Mouse (Mus musculus): ENCODE data around the gene Gm20388. TPM values are rescaled to one million over a fixed set of nuclear protein-coding genes. Genes with fewer than 3 reads are reported as not detected.

Gm20388 gene
- polyA plus RNA-seq, 1 experiment, result not detected

GRCm38 (mm10) chr8:122001339-122002115 is 2090.9 kb downstream of the Gm20388 start:
- no peak for TF ChIP-seq CTCF (IDR thresholded peaks at IDR 0.05; ENCODE audit: insufficient read depth, low read depth, low read length)
- TF ChIP-seq POLR2A (IDR thresholded peaks at IDR 0.05; ENCODE audit: insufficient read depth, low read depth, low read length), result no peak
- Histone ChIP-seq H3K4me3 (ENCODE audit: insufficient read depth, low read depth, low read length) (no peak overlapping the region), H3K4me1 (ENCODE audit: control insufficient read depth, insufficient read depth, low read length) (peaks cover 12% of the 10 kb centered on the region; the same call in 1 of the 2 replicates), H3K27ac (ENCODE audit: insufficient read depth, low read depth, low read length) (no peak overlapping the region)
- WGBS, result 91% methylated on average over 15 of the region's 15 CpGs

GRCm38 (mm10) chr8:122003646-122004045 is 2093.0 kb downstream of the Gm20388 start:
- TF ChIP-seq CTCF (IDR thresholded peaks at IDR 0.05; ENCODE audit: insufficient read depth, low read depth, low read length), result no peak
- no peak for TF ChIP-seq POLR2A (IDR thresholded peaks at IDR 0.05; ENCODE audit: insufficient read depth, low read depth, low read length)
- Histone ChIP-seq H3K4me3 (ENCODE audit: insufficient read depth, low read depth, low read length) (no peak overlapping the region), H3K27ac (ENCODE audit: insufficient read depth, low read depth, low read length) (no peak overlapping the region), H3K4me1 (ENCODE audit: control insufficient read depth, insufficient read depth, low read length) (peaks cover 27% of the 10 kb centered on the region)
- WGBS, result 54% methylated on average over 8 of the region's 8 CpGs

- Histone ChIP-seq H3K4me3 (ENCODE audit: insufficient read depth, low read depth, low read length) (no peak overlapping the region), H3K4me1 (ENCODE audit: control insufficient read depth, insufficient read depth, low read length) (peaks cover 29% of the 10 kb centered on the region), H3K27ac (ENCODE audit: insufficient read depth, low read depth, low read length) (no peak overlapping the region)
- 70% methylated on average over 5 of the region's 5 CpGs for WGBS
- no peak for TF ChIP-seq CTCF (IDR thresholded peaks at IDR 0.05; ENCODE audit: insufficient read depth, low read depth, low read length)
- no peak for TF ChIP-seq POLR2A (IDR thresholded peaks at IDR 0.05; ENCODE audit: insufficient read depth, low read depth, low read length)
Observed at GRCm38 (mm10) chr8:122004131-122004530, 2093.5 kb downstream of the Gm20388 start.

GRCm38 (mm10) chr8:122005422-122006204 is 2095.0 kb downstream of the Gm20388 start:
- WGBS, result 82% methylated on average over 25 of the region's 25 CpGs
- H3K4me3 ChIP-seq (ENCODE audit: insufficient read depth, low read depth, low read length), result no peak overlapping the region
- H3K4me1 ChIP-seq (ENCODE audit: control insufficient read depth, insufficient read depth, low read length), result peaks cover 36% of the 10 kb centered on the region
- TF ChIP-seq POLR2A (IDR thresholded peaks at IDR 0.05; ENCODE audit: insufficient read depth, low read depth, low read length), result no peak
- TF ChIP-seq CTCF (IDR thresholded peaks at IDR 0.05; ENCODE audit: insufficient read depth, low read depth, low read length), result no peak
- H3K27ac ChIP-seq (ENCODE audit: insufficient read depth, low read depth, low read length), result no peak overlapping the region

- WGBS, result 55% methylated on average over 13 of the region's 13 CpGs
- TF ChIP-seq POLR2A (IDR thresholded peaks at IDR 0.05; ENCODE audit: insufficient read depth, low read depth, low read length) (no peak), CTCF (IDR thresholded peaks at IDR 0.05; ENCODE audit: insufficient read depth, low read depth, low read length) (no peak)
- peak overlapping the region; percentile 33 for H3K4me3 ChIP-seq (ENCODE audit: insufficient read depth, low read depth, low read length)
- H3K4me1 ChIP-seq (ENCODE audit: control insufficient read depth, insufficient read depth, low read length), result peaks cover 43% of the 10 kb centered on the region
- 0 out of 2 replicates have a peak overlapping the region, but pooled peaks have one; percentile 29 for H3K27ac ChIP-seq (ENCODE audit: insufficient read depth, low read depth, low read length)
Observed at GRCm38 (mm10) chr8:122006688-122007484, 2096.2 kb downstream of the Gm20388 start.

- WGBS, result 80% methylated on average over 5 of the region's 5 CpGs
Observed at GRCm38 (mm10) chr8:122008395-122008794, 2097.8 kb downstream of the Gm20388 start.

GRCm38 (mm10) chr8:122010638-122011037 is 2100.0 kb downstream of the Gm20388 start:
- Histone ChIP-seq H3K27ac (ENCODE audit: insufficient read depth, low read depth, low read length) (no peak overlapping the region), H3K4me3 (ENCODE audit: insufficient read depth, low read depth, low read length) (no peak overlapping the region), H3K4me1 (ENCODE audit: control insufficient read depth, insufficient read depth, low read length) (peaks cover 55% of the 10 kb centered on the region)
- TF ChIP-seq CTCF (IDR thresholded peaks at IDR 0.05; ENCODE audit: insufficient read depth, low read depth, low read length), result no peak
- no peak for TF ChIP-seq POLR2A (IDR thresholded peaks at IDR 0.05; ENCODE audit: insufficient read depth, low read depth, low read length)
- 57% methylated on average over 5 of the region's 5 CpGs for WGBS

More at GRCm38 (mm10) chr8:122008395-122008794, 2097.8 kb downstream of the Gm20388 start:
- Histone ChIP-seq H3K27ac (ENCODE audit: insufficient read depth, low read depth, low read length) (no peak overlapping the region), H3K4me1 (ENCODE audit: control insufficient read depth, insufficient read depth, low read length) (peaks cover 45% of the 10 kb centered on the region), H3K4me3 (ENCODE audit: insufficient read depth, low read depth, low read length) (no peak overlapping the region)
- TF ChIP-seq POLR2A (IDR thresholded peaks at IDR 0.05; ENCODE audit: insufficient read depth, low read depth, low read length), result no peak
- TF ChIP-seq CTCF (IDR thresholded peaks at IDR 0.05; ENCODE audit: insufficient read depth, low read depth, low read length), result no peak

- Histone ChIP-seq H3K4me1 (ENCODE audit: control insufficient read depth, insufficient read depth, low read length) (peaks cover 55% of the 10 kb centered on the region), H3K27ac (ENCODE audit: insufficient read depth, low read depth, low read length) (no peak overlapping the region), H3K4me3 (ENCODE audit: insufficient read depth, low read depth, low read length) (no peak overlapping the region)
- 64% methylated on average over 7 of the region's 7 CpGs for WGBS
- TF ChIP-seq CTCF (IDR thresholded peaks at IDR 0.05; ENCODE audit: insufficient read depth, low read depth, low read length), result no peak
- no peak for TF ChIP-seq POLR2A (IDR thresholded peaks at IDR 0.05; ENCODE audit: insufficient read depth, low read depth, low read length)
Observed at GRCm38 (mm10) chr8:122011066-122011588, 2100.5 kb downstream of the Gm20388 start.

Data from olfactory bulb, adult 2 months (tissue).